Mouse (Mus musculus) 3T3-L1 (cell line): ENCODE results near the gene Csnk2a2.

Experiments used
- DNase-seq: peaks from one replicate; pipeline ENCODE4 v3.0.0-alpha.2; 2015; ENCODE audit warnings: low read depth, low spot score

Csnk2a2 gene

DNA sequence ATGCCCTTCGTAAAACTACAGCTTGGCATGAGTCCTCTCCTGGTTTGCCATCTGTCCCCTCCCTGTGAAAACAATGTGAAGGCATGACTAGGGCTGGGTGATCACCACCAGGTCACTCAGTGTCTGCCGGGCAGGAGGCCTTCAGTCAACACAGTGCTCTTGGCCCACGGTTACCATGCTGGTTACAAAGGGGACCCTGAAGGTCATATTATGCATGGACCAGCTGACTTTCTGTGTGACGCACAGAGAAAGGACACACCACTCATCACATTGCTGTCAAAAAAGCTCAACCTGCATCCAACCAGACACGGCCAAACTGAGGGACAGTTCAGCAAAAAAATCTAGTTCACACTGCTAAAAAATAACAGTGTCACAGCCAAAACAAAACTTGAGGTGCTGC, at the start of gene Csnk2a2:
TSS of gene Csnk2a2 (minus strand) at position 34 of the 400 bp plus-strand sequence.
- no peak for DNase-seq

GRCm38 (mm10) chr8:95539487-95539886, 49.6 kb upstream of the Csnk2a2 start:
- peak; percentile 27 for DNase-seq

- DNase-seq = no peak
These were observed 43.9 kb upstream of the Csnk2a2 start, which contains the start of gene Ccdc113 for GRCm38 (mm10) chr8:95533584-95534387. Gene Ccdc113, plus strand, starts transcription at chr8:95534085.

GRCm38 (mm10) chr8:95532206-95532605, 42.4 kb upstream of the Csnk2a2 start:
- no peak for DNase-seq

DNA sequence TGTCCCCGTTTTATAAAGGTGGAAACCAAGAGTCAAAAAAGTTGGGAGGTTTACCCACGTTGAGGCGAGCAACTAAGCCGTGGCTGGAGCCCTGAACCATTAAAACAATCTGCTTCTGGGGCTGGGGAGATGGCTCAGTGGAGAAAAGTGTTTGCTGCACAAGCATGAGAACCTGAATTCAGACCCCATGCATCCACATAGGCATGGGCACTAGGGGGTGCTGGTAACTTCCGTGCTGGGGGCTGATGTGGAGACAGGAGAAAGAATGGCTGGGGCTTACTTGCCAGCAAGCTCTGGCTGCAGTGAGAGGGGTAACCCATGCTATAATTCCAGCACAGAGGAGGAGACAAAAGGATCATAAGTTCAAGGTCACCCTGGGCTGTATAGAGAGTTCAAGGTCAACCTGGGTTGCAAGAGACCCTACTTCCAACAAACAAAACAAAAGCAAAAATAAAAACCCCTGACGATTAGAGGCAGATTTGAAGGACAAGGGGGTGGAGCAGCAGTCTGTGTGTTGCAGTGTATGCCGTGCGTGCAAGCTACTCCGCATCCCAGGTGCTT, 39.0 kb upstream of the Csnk2a2 start:
- no peak for DNase-seq

GRCm38 (mm10) chr8:95528194-95528593, 38.4 kb upstream of the Csnk2a2 start:
- no peak for DNase-seq

- no peak for DNase-seq
These were observed 34.2 kb upstream of the Csnk2a2 start for GRCm38 (mm10) chr8:95523991-95524390.

DNA sequence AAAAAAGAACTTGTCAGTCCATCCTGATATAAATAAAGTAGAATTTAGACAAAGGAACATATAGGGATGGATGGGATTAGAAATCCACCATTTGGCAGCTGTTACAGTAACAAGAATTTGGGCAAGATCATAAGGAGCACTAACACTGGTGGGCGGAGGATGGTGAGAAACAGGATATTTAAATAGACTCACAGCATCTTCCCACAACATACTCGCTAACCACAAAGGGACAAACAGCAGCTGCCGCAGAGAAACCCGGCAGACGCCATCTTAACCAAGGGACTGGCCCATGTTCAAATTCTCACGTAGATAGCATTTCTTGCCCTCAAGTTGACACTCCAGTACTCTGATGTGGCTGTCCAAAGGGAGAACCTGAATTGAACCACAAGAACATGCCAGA, 27.1 kb upstream of the Csnk2a2 start:
- DNase-seq = no peak

DNA sequence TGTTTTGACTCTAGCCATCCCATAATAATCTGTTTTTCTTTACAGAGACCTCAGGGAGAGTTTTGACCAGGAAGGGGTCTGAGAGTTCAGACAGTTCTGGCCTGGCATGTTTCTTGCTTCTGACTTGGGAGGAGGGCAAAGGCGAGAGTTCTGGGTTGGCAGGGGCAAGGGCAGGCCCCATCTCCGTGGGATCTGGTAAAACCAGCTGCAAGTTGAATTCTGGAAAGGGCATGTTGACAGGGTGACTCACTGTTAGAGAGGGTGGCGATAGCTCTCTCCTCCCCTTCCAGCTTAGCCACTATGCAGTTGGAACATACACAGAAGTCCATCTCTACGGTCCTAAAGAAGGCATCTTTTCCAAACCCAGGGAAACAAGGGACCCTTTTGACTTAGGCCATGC, 23.4 kb upstream of the Csnk2a2 start:
- DNase-seq = peak; percentile 58

- peak; percentile 24 for DNase-seq
These were observed 22.4 kb upstream of the Csnk2a2 start for GRCm38 (mm10) chr8:95512257-95512656.

DNA sequence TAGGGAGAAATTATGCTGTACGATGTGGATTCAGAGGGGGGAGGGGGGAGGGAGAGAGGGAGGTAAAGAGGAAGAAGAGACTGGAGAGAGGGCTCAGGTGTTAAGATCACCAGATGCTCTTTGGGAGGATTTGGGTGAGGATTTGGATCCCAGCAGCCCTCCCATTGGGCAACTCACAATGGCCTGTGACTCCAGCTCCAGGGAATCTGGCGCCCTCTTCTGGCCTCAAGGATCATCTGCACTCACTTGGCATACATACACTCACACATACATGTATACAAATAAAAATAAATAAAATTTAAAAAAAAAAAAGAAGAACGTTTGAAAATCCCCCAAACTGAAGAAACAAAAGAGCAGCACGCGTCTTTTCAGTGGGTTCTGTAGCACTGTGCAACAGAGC, 16.4 kb upstream of the Csnk2a2 start:
- DNase-seq = no peak

GRCm38 (mm10) chr8:95505606-95506005, 15.8 kb upstream of the Csnk2a2 start:
- no peak for DNase-seq

DNA sequence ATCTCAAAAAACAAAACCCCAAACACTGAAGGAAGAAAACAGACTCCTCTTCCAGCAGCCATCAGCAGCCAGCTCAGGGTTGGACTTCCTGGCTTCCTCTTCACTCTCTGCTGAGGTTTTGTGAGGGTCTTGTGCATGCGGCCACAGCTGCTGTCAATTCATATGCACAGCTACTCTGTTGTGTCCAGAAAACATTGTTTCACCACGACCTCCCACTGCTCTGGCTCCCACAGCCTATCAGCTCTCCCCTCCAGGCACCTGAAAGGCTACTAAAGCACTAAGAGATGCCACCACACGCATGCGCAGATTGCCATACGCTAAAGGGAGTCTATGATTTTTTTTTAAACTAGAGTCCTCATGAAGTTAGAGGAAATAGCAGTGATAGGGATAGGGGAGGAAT, 15.0 kb upstream of the Csnk2a2 start:
- no peak for DNase-seq

GRCm38 (mm10) chr8:95502431-95502830, 12.6 kb upstream of the Csnk2a2 start:
- DNase-seq = no peak

- DNase-seq = no peak
These were observed 10.6 kb upstream of the Csnk2a2 start for GRCm38 (mm10) chr8:95500436-95500835.

DNA sequence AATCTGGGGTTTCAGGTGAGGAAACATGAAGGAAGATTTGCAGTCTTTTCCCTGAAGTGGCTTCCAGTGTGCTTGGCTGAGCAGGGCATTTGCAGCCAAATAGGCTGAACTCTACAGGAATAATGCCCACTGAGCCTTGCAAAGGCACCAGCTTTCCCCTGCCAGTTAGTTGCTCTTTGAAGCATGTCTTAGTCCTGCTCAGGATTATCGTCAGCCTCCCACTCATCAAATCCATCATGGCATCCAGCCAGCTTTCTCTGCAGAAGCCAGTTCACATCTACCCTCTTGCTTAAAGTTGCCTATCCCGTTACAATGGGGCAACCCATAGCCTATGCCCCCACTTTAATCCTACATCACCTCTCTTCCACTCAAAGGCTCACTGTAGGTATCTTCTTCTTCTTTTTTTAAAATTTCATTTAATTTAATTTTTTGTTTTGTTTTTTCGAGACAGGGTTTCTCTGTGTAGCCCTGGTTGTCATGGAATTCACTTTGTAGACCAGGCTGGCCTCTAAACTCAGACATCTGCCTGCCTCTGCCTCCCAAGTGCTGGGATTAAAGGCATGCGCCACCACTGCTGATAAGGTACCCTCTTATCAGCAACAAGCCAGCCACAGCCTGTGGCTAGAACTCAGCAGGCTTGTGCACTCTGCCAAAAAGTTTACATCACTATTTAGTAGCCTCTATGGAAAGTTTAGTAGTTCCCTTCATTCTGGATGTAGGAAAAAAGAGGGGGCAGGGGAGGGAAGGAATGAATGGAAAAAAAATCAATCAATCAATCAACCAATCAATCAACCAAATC, 9.6 kb upstream of the Csnk2a2 start:
- DNase-seq = no peak

GRCm38 (mm10) chr8:95497821-95498220, 8.0 kb upstream of the Csnk2a2 start:
- DNase-seq = peak; percentile 27

DNA sequence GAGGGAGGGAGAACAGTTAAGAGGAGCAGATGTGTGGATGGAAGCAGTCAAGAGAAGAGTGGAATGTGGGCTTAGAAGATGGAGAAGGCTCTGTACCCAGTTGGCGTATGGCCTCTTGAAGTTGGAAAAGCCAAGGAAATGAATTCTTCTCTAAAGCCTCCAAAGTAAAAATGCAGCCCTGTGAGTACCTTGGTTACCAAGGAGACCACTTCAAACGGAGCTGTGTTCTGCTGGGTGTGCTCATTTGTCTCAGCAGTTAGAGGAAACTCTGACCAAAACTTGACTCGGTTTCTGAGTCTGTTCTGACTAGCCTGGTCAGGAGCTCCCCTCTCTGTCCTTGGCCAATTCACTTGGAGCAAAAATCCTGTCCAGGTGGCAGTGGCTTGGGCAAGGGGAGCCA, 6.6 kb upstream of the Csnk2a2 start:
- no peak for DNase-seq

DNA sequence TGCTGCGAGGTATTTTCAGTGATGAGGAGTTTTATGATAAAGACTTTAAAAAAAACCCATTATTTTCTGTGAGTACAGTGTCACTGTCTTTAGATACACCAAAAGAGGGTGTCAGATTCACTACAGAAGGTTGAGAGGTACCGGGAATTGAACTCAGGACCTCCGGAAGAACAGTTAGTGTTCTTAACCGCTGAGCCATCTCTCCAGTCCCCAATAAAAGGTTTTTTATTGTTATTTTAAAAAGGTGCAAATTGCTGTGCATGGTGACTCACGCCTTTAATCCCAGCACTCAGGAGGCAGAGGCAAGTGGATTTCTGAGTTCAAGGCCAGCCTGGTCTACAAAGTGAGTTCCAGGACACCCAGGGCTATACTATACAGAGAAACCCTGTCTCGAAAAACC, 5.6 kb upstream of the Csnk2a2 start:
- DNase-seq = no peak

- DNase-seq = no peak
These were observed 2.2 kb upstream of the Csnk2a2 start for GRCm38 (mm10) chr8:95492057-95492456.

- DNase-seq = peak; percentile 79
These were observed 1.0 kb downstream of the Csnk2a2 start for GRCm38 (mm10) chr8:95488698-95489332.
